Mouse (Mus musculus) MEL (cell line): ENCODE measurements around the gene Hnrnpu. TPM values are rescaled to one million over a fixed set of nuclear protein-coding genes. Genes with fewer than 3 reads are reported as not detected.

ENCODE experiments used
- DNase-seq: peaks from one replicate; pipeline ENCODE4 v3.0.0; 2011; ENCODE audit warnings: low read depth, low spot score
- H3K27ac ChIP-seq: 2 replicates; pipeline ENCODE4 v1.5.1; 2012; ENCODE audit warnings: low read depth, mild to moderate bottlenecking, control low read depth, low read length, moderate library complexity; ENCODE audit not compliant: control insufficient read depth
- H3K27me3 ChIP-seq, 2 experiments: fragments of 150-350 bp in 1 of 2; sonication (generic) in 1 of 2; 2 replicates each; pipeline ENCODE4 v1.6.1; 2012; ENCODE audit warnings: low read length in 2 of 2, mild to moderate bottlenecking in 2 of 2, improper control_type of control experiment in 1 of 2, moderate library complexity in 1 of 2; ENCODE audit not compliant: insufficient read depth in 2 of 2, control insufficient read depth in 1 of 2
- H3K36me3 ChIP-seq, 2 experiments: 2 replicates each; pipeline ENCODE4 v1.6.1; 2012 to 2014; ENCODE audit warnings: low read length in 2 of 2, improper control_type of control experiment in 1 of 2, inconsistent platforms in 1 of 2, mild to moderate bottlenecking in 1 of 2; ENCODE audit not compliant: insufficient read depth in 2 of 2, control insufficient read depth in 1 of 2
- H3K4me1 ChIP-seq, 2 experiments: fragments of 150-350 bp in 1 of 2; sonication (generic) in 1 of 2; 2 replicates each; pipeline ENCODE4 v1.6.1; 2012; ENCODE audit warnings: low read length in 2 of 2, improper control_type of control experiment in 1 of 2, mild to moderate bottlenecking in 1 of 2; ENCODE audit not compliant: insufficient read depth in 2 of 2, control insufficient read depth in 1 of 2
- H3K4me3 ChIP-seq, 2 experiments: fragments of 150-350 bp in 1 of 2; sonication (generic) in 1 of 2; 2 replicates each; pipeline ENCODE4 v1.5.1; 2012; ENCODE audit warnings: low read depth in 2 of 2, low read length in 2 of 2, mild to moderate bottlenecking in 2 of 2, moderate library complexity in 2 of 2, control low read depth in 1 of 2, improper control_type of control experiment in 1 of 2; ENCODE audit not compliant: control insufficient read depth in 1 of 2, insufficient read depth in 1 of 2
- H3K79me2 ChIP-seq: 2 replicates; pipeline ENCODE4 v1.6.1; 2012; ENCODE audit warnings: mild to moderate bottlenecking, low read length, moderate library complexity; ENCODE audit not compliant: control insufficient read depth, poor library complexity, insufficient read depth
- H3K9ac ChIP-seq: 2 replicates; pipeline ENCODE4 v1.6.1; 2012; ENCODE audit warnings: low read depth, mild to moderate bottlenecking, control low read depth, low read length, moderate library complexity; ENCODE audit not compliant: control insufficient read depth, poor library complexity, severe bottlenecking
- H3K9me3 ChIP-seq: fragments of 150-350 bp; sonication (generic); replicated peaks from 2 replicates; pipeline ENCODE4 v1.6.1; 2012; ENCODE audit warnings: mild to moderate bottlenecking, low read length, improper control_type of control experiment, moderate library complexity; ENCODE audit not compliant: insufficient read depth
- BHLHE40 ChIP-seq: IDR thresholded peaks from 2 replicates; pipeline ENCODE4 v1.6.1; 2012; ENCODE audit warnings: low read depth, mild to moderate bottlenecking, inconsistent platforms, low read length, improper control_type of control experiment, borderline replicate concordance
- CHD1 ChIP-seq: IDR thresholded peaks from 2 replicates; pipeline ENCODE4 v1.6.1; 2012; ENCODE audit warnings: low read depth, mild to moderate bottlenecking, inconsistent platforms, low read length, improper control_type of control experiment
- CHD2 ChIP-seq: IDR thresholded peaks from 2 replicates; pipeline ENCODE4 v1.6.1; 2011; ENCODE audit warnings: low read length, improper control_type of control experiment
- CTCF ChIP-seq, 3 experiments: IDR thresholded peaks in 2 of 3; conservative IDR thresholded peaks in 1 of 3; 2 replicates each; pipeline ENCODE4 v1.5.1; 2011 to 2012; ENCODE audit warnings: low read length in 3 of 3, low read depth in 2 of 3, mild to moderate bottlenecking in 2 of 3, improper control_type of control experiment in 1 of 3, inconsistent platforms in 1 of 3, mixed read lengths in 1 of 3, moderate library complexity in 1 of 3; ENCODE audit not compliant: control insufficient read depth in 1 of 3, insufficient read depth in 1 of 3, poor library complexity in 1 of 3, severe bottlenecking in 1 of 3
- E2F4 ChIP-seq: IDR thresholded peaks from 2 replicates; pipeline ENCODE4 v1.6.1; 2011; ENCODE audit warnings: low read depth, low read length, improper control_type of control experiment, borderline replicate concordance
- ELF1 ChIP-seq: IDR thresholded peaks from 2 replicates; pipeline ENCODE4 v1.6.1; 2014; ENCODE audit warnings: low read depth, mild to moderate bottlenecking, inconsistent platforms, low read length, improper control_type of control experiment, moderate library complexity
- EP300 ChIP-seq, 2 experiments: IDR thresholded peaks; 2 replicates each; pipeline ENCODE4 v1.6.1; 2011; ENCODE audit warnings: improper control_type of control experiment in 2 of 2, low read length in 2 of 2, low read depth in 1 of 2, mild to moderate bottlenecking in 1 of 2
- ETS1 ChIP-seq: IDR thresholded peaks from 2 replicates; pipeline ENCODE4 v1.6.1; 2012; ENCODE audit warnings: low read depth, mild to moderate bottlenecking, inconsistent platforms, low read length, improper control_type of control experiment, moderate library complexity
- GABPA ChIP-seq: IDR thresholded peaks from 2 replicates; pipeline ENCODE4 v1.6.1; 2012; ENCODE audit warnings: low read depth, mild to moderate bottlenecking, inconsistent platforms, low read length, improper control_type of control experiment, moderate library complexity
- HCFC1 ChIP-seq: IDR thresholded peaks from 2 replicates; pipeline ENCODE4 v1.6.1; 2012; ENCODE audit warnings: low read depth, mild to moderate bottlenecking, inconsistent platforms, low read length, improper control_type of control experiment, moderate library complexity
- JUND ChIP-seq: IDR thresholded peaks from 2 replicates; pipeline ENCODE4 v1.6.1; 2011; ENCODE audit warnings: low read depth, mild to moderate bottlenecking, improper control_type of control experiment, low read length
- KAT2A ChIP-seq: conservative IDR thresholded peaks from 2 replicates; pipeline ENCODE4 v1.6.1; 2012; ENCODE audit warnings: low read depth, low read length, improper control_type of control experiment, inconsistent platforms
- MAFK ChIP-seq: IDR thresholded peaks from 2 replicates; pipeline ENCODE4 v1.6.1; 2011; ENCODE audit warnings: low read depth, mild to moderate bottlenecking, low read length, improper control_type of control experiment, borderline replicate concordance
- MAX ChIP-seq: IDR thresholded peaks from 2 replicates; pipeline ENCODE4 v1.6.1; 2011; ENCODE audit warnings: low read length, improper control_type of control experiment
- MAZ ChIP-seq: IDR thresholded peaks from 2 replicates; pipeline ENCODE4 v1.6.1; 2012; ENCODE audit warnings: low read depth, mild to moderate bottlenecking, inconsistent platforms, low read length, improper control_type of control experiment
- MXI1 ChIP-seq: IDR thresholded peaks from 2 replicates; pipeline ENCODE4 v1.6.1; 2011; ENCODE audit warnings: mild to moderate bottlenecking, low read depth, low read length, improper control_type of control experiment
- MYB ChIP-seq: IDR thresholded peaks from 2 replicates; pipeline ENCODE4 v1.6.1; 2011; ENCODE audit warnings: mild to moderate bottlenecking, low read depth, low read length, improper control_type of control experiment
- MYC ChIP-seq: IDR thresholded peaks from 2 replicates; pipeline ENCODE4 v1.6.1; 2011; ENCODE audit warnings: low read depth, mild to moderate bottlenecking, low read length, improper control_type of control experiment, moderate library complexity
- NELFE ChIP-seq: IDR thresholded peaks from 2 replicates; pipeline ENCODE4 v1.6.1; 2011; ENCODE audit warnings: low read depth, low read length, improper control_type of control experiment
- NRF1 ChIP-seq: IDR thresholded peaks from 2 replicates; pipeline ENCODE4 v1.6.1; 2014; ENCODE audit warnings: low read depth, mild to moderate bottlenecking, inconsistent platforms, low read length, improper control_type of control experiment, moderate library complexity; ENCODE audit not compliant: poor library complexity, insufficient read depth, severe bottlenecking
- POLR2A ChIP-seq, 2 experiments: IDR thresholded peaks; 2 replicates each; pipeline ENCODE4 v1.6.1; 2011 to 2012; ENCODE audit warnings: low read length in 2 of 2, mild to moderate bottlenecking in 2 of 2, control low read depth in 1 of 2, improper control_type of control experiment in 1 of 2, low read depth in 1 of 2, moderate library complexity in 1 of 2; ENCODE audit not compliant: control insufficient read depth in 1 of 2, insufficient read depth in 1 of 2, poor library complexity in 1 of 2
- POLR2AphosphoS2 ChIP-seq: IDR thresholded peaks from 2 replicates; pipeline ENCODE4 v1.6.1; 2011; ENCODE audit warnings: low read length, improper control_type of control experiment
- POLR2AphosphoS5 ChIP-seq: IDR thresholded peaks from 2 replicates; pipeline ENCODE4 v1.6.1; 2012; ENCODE audit warnings: low read depth, borderline replicate concordance, mild to moderate bottlenecking, inconsistent platforms, low read length, moderate library complexity, mixed read lengths
- SIN3A ChIP-seq: IDR thresholded peaks from 2 replicates; pipeline ENCODE4 v1.6.1; 2012; ENCODE audit warnings: low read length, improper control_type of control experiment, inconsistent platforms
- SMC3 ChIP-seq: IDR thresholded peaks from 2 replicates; pipeline ENCODE4 v1.6.1; 2011; ENCODE audit warnings: low read depth, low read length, improper control_type of control experiment
- TAL1 ChIP-seq: IDR thresholded peaks from 2 replicates; pipeline ENCODE4 v1.6.1; 2012; ENCODE audit warnings: mild to moderate bottlenecking, inconsistent platforms, low read length, moderate library complexity, mixed read lengths
- TBP ChIP-seq: IDR thresholded peaks from 2 replicates; pipeline ENCODE4 v1.8.0; 2011; ENCODE audit warnings: low read depth, low read length, improper control_type of control experiment
- UBTF ChIP-seq: IDR thresholded peaks from 2 replicates; pipeline ENCODE4 v1.6.1; 2012; ENCODE audit warnings: low read depth, mild to moderate bottlenecking, inconsistent platforms, low read length, improper control_type of control experiment, moderate library complexity, borderline replicate concordance; ENCODE audit not compliant: insufficient read depth
- USF1 ChIP-seq: IDR thresholded peaks from 2 replicates; pipeline ENCODE4 v1.6.1; 2014; ENCODE audit warnings: low read depth, mild to moderate bottlenecking, inconsistent platforms, low read length, improper control_type of control experiment, moderate library complexity
- USF2 ChIP-seq, 2 experiments: IDR thresholded peaks; 2 replicates each; pipeline ENCODE4 v1.6.1; 2011 to 2012; ENCODE audit warnings: improper control_type of control experiment in 2 of 2, low read length in 2 of 2, borderline replicate concordance in 1 of 2, inconsistent platforms in 1 of 2, low read depth in 1 of 2, mild to moderate bottlenecking in 1 of 2; ENCODE audit not compliant: insufficient read depth in 1 of 2
- ZC3H11A ChIP-seq: IDR thresholded peaks from 2 replicates; pipeline ENCODE4 v1.6.1; 2012; ENCODE audit warnings: low read depth, mild to moderate bottlenecking, inconsistent platforms, low read length, improper control_type of control experiment
- ZKSCAN1 ChIP-seq: IDR thresholded peaks from 2 replicates; pipeline ENCODE4 v1.6.1; 2012; ENCODE audit warnings: low read depth, mild to moderate bottlenecking, inconsistent platforms, low read length, improper control_type of control experiment, moderate library complexity
- ZMIZ1 ChIP-seq: IDR thresholded peaks from 2 replicates; pipeline ENCODE4 v1.6.1; 2012; ENCODE audit warnings: low read depth, mild to moderate bottlenecking, inconsistent platforms, low read length, improper control_type of control experiment, moderate library complexity
- polyA plus RNA-seq, 2 experiments: library from polyadenylated mRNA; stranded (reverse) in 1 of 2; unstranded in 1 of 2; fragments of >175 nt in 1 of 2; fragments of >200 nt in 1 of 2; gene quantifications; 2 replicates each; pipeline versions ENCODE4 v1.2.1 to v1.2.4; 2012; ENCODE audit warnings: low replicate concordance in 2 of 2, low read depth in 1 of 2; ENCODE audit not compliant: insufficient read length in 2 of 2, insufficient read depth in 1 of 2, missing spikeins in 1 of 2
- total RNA-seq: library from RNA; depleted of rRNA; stranded (reverse); fragments of 300-350 nt; gene quantifications from 2 replicates; pipeline ENCODE4 v1.2.3, GENCODE M21; 2012

The Hnrnpu gene
- total and polyA plus RNA-seq, 3 experiments, result 373 to 2,754 (median 789) TPM

DNA sequence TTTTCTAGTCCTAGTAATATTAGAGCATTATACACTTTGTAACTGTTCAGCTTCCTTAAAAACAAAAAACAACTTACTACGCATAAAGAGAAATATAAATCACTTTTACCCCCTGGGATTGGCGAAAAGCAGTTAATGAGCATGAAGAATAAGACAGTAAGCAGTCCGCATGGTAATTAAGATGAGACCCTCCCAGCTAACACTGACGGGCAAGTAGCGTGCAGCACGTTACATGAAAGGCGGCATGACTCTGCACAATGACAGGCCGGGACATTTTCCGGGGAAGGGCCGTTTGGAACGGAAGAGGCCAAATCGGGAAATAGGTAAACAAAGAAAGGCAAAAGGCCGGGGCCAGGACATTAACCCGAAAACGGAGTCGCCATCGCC, 19.6 kb downstream of the Hnrnpu start:
- H3K27ac ChIP-seq, result peak overlapping the region; percentile 100
- TF ChIP-seq CTCF (IDR thresholded peaks at IDR 0.05 in 2 of 3, conservative IDR thresholded peaks at IDR 0.05 in 1 of 3; ENCODE audit: control insufficient read depth in 1 of 3, insufficient read depth in 1 of 3, low read depth in 2 of 3, low read length in 3 of 3, poor library complexity in 1 of 3, severe bottlenecking in 1 of 3) (no peak), MYB (peak; percentile 25; the same call in 1 of the 2 replicates), ZKSCAN1 (no peak), MAX (peak; percentile 90), ZMIZ1 (peak; percentile 84; the same call in 1 of the 2 replicates), HCFC1 (peak; percentile 60), TBP (peak; percentile 89), POLR2A (IDR thresholded peaks at IDR 0.05; ENCODE audit: control insufficient read depth in 1 of 2, insufficient read depth in 1 of 2, low read depth in 1 of 2, low read length in 2 of 2, poor library complexity in 1 of 2) (peak in 1 of 2 experiments; percentile 74; a peak in 2 of 4 replicates), USF2 (IDR thresholded peaks at IDR 0.05; ENCODE audit: borderline replicate concordance in 1 of 2, insufficient read depth in 1 of 2, low read depth in 1 of 2, low read length in 2 of 2) (no peak), ETS1 (peak; percentile 56), POLR2AphosphoS2 (no peak), USF1 (no peak), TAL1 (no peak), UBTF (no peak), POLR2AphosphoS5 (0 out of 2 replicates have a peak, but pooled peaks have one; percentile 66), SMC3 (no peak), SIN3A (peak; percentile 92), NRF1 (no peak), NELFE (no peak; the same call in 1 of the 2 replicates), KAT2A (no peak), MYC (peak; percentile 98), EP300 (IDR thresholded peaks at IDR 0.05; ENCODE audit: low read depth in 1 of 2, low read length in 2 of 2) (peak in 1 of 2 experiments; percentile 56; a peak in 2 of 4 replicates), BHLHE40 (peak; percentile 58; the same call in 1 of the 2 replicates), CHD1 (peak; percentile 94; the same call in 1 of the 2 replicates), MAZ (no peak), CHD2 (no peak), GABPA (peak; percentile 73), ELF1 (peak; percentile 72), ZC3H11A (no peak), JUND (no peak), MAFK (peak; percentile 70), E2F4 (no peak), MXI1 (peak; percentile 98)
- H3K4me3 ChIP-seq, result peak overlapping the region; percentile 71 to 83
- peak overlapping the region; percentile 100 for H3K9ac ChIP-seq
- no peaks in the 10 kb centered on the region for H3K27me3 ChIP-seq
- peaks cover 5 to 6% of the 10 kb centered on the region in 2 experiments; a peak in 3 of 4 replicates for H3K4me1 ChIP-seq
- peak; percentile 94 for DNase-seq
- H3K9me3 ChIP-seq, result no peaks in the 10 kb centered on the region
- H3K79me2 ChIP-seq, result peaks cover 10% of the 10 kb centered on the region; the same call in 1 of the 2 replicates
- H3K36me3 ChIP-seq, result peaks cover 9 to 31% of the 10 kb centered on the region in 2 experiments
